Mouse (Mus musculus): ENCODE measurements around the gene Map7.

Gene Map7

DNA sequence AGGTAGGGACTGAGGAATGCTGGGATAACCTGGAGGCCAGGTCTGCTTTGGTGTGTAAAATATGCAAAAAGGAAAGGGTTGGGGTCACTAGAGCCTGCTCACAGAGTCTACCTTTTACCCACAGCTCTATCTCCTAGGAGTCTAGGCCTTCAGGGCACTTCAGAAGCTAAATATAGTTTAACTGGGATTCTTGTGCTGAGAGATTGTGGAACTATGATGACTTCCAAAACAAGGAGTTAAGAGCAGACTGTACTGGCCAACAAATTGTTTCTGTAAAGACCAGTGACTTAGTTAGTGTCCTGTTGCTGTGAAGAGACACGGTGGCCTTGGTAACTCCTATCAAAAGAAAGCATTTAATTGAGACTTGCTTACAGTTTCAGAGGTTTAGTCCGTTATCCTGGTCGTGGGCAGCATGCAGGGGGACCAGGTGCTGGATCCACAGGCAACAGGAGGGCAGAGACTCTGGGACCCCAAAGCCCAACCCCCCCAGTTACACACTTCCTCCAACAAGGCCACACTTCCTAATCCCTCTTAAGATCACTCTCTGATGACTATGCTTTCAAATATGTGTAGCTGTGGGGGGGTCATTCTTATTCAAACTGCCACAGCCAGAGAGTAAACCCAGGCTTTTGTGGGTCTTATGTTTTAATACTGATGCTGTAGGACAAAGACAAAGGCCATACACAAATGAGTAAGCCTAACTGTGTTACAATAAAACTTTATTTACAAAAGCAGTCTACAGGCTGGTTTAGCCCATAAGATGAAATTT is 150.1 kb downstream of the Map7 start:
- DNase-seq = no peak

DNA sequence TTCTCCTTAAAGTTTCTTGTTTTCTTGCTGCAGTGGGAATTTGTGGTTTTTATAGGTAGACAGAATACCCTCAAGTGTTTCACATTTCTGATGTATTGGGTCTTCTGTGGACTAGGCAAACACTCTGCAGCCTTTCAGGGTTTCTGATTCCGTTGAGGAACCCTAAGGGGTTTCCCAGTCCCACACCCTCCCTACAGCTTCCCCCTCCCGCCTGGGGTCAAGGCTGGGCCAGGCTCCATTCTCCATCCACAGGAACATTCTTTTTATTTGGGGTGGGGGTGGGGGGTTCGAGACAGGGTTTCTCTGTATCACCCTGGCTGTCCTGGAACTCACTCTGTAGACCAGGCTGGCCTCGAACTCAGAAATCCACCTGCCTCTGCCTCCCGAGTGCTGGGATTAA is 150.8 kb downstream of the Map7 start:
- no peak for DNase-seq

DNA sequence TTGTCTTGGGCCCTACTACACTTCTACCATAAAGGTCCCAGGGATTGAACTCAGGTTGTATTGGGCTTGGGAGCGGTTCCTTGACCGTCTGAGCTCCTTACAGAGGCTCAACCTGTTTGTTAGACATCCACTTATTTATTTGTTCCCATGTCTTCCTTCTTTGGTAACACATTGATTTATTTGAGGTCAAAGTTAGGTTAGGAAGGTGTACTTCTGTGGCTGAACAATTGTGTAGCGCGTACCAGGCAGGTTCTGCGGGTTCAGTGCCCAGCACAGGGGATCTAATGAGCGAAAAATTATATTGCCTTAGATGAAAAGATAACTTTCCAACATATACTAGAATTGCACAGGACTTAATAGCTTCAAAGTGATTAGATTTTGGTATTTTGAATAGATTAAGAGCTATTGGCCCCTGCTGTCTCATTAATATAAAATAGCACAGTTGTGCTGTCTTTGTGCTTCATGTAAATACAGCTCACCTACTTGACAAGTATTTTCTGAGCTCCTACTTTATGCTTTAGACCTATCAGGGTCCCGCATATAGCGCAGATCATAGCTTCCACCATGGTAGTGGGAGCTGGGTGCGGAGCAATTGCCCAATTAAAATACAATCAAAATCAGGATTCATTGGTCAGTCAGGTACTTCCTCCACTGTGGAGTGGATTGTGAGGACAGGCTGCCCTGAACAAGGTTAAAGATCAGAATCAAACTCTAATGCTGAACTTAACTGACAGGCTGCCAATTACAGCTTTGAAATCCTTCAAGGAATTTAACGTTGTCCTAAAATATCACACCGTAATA is 162.9 kb downstream of the Map7 start:
- no peak for DNase-seq

DNA sequence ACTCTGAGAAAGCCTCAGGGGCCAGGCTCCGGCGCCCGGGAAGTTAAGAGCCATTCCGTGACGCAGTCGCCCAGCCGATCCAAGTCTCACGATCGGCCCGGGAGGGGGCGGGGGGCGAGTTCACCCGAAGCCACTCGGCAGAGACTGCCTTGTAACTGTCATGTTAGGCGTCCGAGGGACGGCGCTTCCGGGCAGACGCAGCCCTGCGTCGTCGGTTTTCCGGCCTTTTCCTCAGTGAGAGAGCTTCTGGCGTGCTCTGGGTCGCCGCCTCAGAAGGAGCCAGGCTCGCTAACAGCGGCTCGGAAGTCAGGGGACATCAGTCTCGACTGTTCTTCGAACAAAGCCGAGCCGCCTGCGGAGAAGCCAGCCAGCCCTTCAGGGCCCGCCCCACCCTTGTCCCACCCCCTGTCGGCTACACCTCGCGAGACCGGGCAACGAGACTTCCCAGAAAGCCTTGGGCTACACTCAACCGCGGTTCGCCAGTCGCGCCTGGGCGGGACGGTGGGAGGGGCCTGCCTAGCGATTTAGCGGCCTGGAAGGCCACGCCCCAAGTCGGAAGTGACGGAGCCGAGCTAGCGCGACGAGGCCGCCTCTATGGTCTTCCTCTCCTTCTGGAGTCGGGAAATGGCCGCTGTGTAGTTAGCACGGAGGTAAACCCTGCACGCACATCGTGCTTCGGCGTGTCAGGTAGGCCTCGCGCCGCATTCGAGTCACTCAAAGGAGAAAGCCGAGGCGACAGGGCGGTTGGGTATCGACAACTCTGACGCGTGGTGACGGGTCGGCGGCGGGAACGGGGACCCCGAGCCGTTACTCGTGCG is 163.9 kb downstream of the Map7 start, which contains the start of gene Bclaf1:
Bclaf1 (plus strand) TSS at position 552 of the 818 bp plus-strand sequence.
- DNase-seq = peak; percentile 100

DNA sequence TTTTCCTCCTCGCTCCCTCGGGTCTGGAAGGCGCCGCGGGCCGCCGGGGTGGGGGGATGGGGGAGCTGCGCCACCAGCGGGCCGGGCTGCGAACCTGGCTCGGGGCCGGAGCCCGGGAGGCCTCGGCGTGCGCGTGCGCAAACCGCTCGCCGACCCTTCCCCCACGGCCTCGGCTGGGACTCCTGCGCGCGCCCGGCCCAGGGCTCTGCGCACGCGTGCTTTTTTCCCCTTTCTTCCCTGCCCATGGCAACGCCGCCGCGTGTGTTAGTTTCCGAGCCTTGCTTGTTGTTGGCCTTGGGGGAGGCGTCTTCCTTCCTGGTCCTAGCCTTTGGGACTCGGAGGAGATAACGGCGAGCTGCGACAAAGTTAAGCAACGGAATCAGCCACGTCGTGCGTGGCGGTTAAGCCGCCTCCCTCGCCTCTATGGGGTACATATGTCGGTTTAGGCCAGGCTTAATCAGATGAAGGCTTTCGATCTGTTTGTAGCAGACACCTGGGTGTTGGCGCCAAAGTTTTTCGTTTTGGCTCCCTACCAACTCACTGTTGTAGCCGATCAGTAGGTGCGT is 164.5 kb downstream of the Map7 start:
- peak; percentile 94 for DNase-seq

DNA sequence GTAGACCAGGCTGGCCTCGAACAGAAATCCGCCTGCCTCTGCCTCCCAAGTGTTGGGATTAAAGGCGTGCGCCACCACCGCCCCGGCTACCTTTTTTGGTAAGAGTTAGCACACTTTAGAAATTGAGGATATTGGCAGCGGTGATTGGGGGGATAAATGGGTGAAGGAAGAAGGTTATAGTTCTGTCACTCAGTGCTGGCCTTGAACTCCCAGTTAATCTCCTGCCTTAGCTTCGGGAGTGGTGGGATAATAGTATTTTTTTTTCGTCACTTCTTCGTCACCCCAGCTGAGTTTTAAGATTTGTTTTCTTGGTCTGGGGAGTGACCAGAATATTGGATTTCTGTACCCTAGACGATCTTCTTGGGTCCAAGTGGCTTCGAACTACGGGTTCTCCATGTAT is 165.2 kb downstream of the Map7 start:
- no peak for DNase-seq

DNA sequence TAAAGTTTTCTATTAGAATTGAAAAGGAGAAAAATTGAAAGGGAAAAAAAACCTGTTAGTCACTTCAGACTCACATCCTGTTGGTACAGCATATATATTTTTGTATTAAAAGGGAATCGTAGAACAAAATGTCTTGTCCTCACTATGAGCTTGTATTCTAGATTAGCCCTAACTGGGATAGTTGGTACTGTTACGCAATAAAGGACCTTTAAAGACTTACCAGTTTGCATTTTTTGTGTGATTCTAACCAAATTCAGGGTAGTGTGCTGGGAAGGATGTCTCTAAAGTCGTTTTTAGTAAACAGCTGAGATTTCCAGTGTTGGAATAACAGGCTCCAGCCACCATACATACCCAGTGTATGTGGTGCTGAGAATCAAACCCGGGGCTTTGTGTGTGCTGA is 165.7 kb downstream of the Map7 start:
- no peak for DNase-seq

DNA sequence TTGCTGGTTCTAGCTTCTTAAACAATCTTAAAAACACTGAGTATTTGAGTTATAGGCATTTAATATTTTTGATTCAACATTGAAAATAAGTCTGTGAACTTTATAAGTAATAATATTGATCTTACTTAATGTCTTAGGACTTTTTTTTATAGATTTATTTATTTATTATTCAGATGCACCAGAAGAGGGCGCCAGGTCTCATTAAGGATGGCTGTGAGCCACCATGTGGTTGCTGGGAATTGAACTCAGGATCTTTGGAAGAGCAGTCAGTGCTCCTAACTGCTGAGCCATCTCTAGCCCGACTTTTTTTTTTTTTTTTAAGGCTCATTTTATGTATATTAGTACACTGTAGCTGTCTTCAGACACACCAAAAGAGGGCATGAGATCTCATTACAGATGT is 166.5 kb downstream of the Map7 start:
- no peak for DNase-seq

DNA sequence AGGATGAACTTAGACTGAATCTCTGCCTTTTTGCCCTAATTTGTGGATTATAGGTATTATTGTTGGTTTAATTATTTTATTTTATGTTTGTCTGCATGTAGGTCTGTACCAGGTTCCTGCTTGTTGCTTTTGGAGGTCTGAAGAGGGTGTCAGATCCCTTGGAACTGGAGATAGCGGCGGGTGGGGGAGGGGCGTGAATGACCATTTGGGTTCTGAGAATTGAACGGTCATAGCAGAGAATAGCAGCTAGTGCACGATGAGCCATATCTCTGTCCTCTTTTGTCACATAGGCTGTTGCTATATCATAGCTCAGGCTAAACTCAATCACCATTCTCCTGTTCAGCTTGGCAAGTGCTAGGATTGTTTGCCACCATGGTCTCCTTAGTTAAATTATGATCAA is 169.2 kb downstream of the Map7 start:
- no peak for DNase-seq

DNA sequence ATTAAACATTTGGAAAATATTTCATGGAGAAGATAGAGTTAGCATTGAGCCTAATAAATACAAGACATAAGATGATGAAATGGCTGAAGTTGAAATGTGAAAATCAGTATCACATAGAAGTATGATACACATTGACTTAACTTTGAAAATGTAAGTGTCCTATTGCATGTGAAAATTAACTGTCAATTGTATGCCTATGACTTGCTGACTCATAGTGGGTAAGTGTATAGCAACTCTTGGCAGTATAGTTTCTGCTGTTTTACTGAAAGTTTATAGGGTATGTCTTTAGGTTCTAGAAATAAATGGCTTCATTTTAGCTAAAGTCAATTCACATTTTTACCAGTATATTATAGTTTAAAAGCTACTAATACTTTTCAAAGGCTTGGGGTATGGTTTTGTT is 178.0 kb downstream of the Map7 start:
- DNase-seq = no peak

Data from kidney, postnatal 14 days (tissue).